Mouse (Mus musculus): ENCODE measurements around the gene Cs. TPM values are rescaled to one million over a fixed set of nuclear protein-coding genes. Genes with fewer than 3 reads are reported as not detected.

Gene Cs
- polyA plus RNA-seq, 1 experiment from 2014 or later: 284 TPM

- Histone ChIP-seq H3K4me3 (ENCODE audit: low read depth, low read length) (peak overlapping the region; percentile 99), H3K4me2 (ENCODE audit: low read depth) (peak overlapping the region; percentile 79), H3K9me3 (ENCODE audit: control insufficient read depth, low read length) (no peaks in the 10 kb centered on the region), H3K27me3 (ENCODE audit: control insufficient read depth, insufficient read depth, low read length) (no peaks in the 10 kb centered on the region), H3K9ac (ENCODE audit: low read length) (peak overlapping the region; percentile 98), H3K27ac (ENCODE audit: low read depth, low read length) (peak overlapping the region; percentile 90; the same call in 1 of the 2 replicates), H3K4me1 (ENCODE audit: control insufficient read depth, insufficient read depth, low read length) (peaks cover 10% of the 10 kb centered on the region), H3K36me3 (ENCODE audit: control insufficient read depth, insufficient read depth, low read length) (peaks cover 11% of the 10 kb centered on the region)
- WGBS: 46% methylated on average over 4 of the region's 4 CpGs
- DNase-seq (ENCODE audit: low spot score) (no peak), ATAC-seq (ENCODE audit: insufficient read depth, low FRiP score, low TSS enrichment) (no peak)
These were observed 38.5 kb downstream of the Cs start for GRCm38 (mm10) chr10:128376099-128376454.

GRCm38 (mm10) chr10:128376455-128377211 is 39.1 kb downstream of the Cs start, which contains the start of gene Ankrd52:
Ankrd52 (plus strand) TSS chr10:128377115.
- H3K9me3 ChIP-seq (ENCODE audit: control insufficient read depth, low read length): no peaks in the 10 kb centered on the region
- H3K4me3 ChIP-seq (ENCODE audit: low read depth, low read length): peak within 1 kb of the TSS; percentile 99
- peak within 1 kb of the TSS; percentile 79 for H3K4me2 ChIP-seq (ENCODE audit: low read depth)
- H3K27me3 ChIP-seq (ENCODE audit: control insufficient read depth, insufficient read depth, low read length): no peaks in the 10 kb centered on the region
- peaks cover 14% of the 10 kb centered on the region for H3K36me3 ChIP-seq (ENCODE audit: control insufficient read depth, insufficient read depth, low read length)
- peak within 1 kb of the TSS; percentile 98 for H3K9ac ChIP-seq (ENCODE audit: low read length)
- peaks cover 10% of the 10 kb centered on the region for H3K4me1 ChIP-seq (ENCODE audit: control insufficient read depth, insufficient read depth, low read length)
- ATAC-seq (ENCODE audit: insufficient read depth, low FRiP score, low TSS enrichment): peak; percentile 91
- peak; percentile 89 for DNase-seq (ENCODE audit: low spot score)
- peak within 1 kb of the TSS; percentile 90 for H3K27ac ChIP-seq (ENCODE audit: low read depth, low read length)
- under 1% methylated on average over 36 of the region's 73 CpGs for WGBS

- Histone ChIP-seq H3K9ac (ENCODE audit: low read length) (peak overlapping the region; percentile 98), H3K4me2 (ENCODE audit: low read depth) (peak overlapping the region; percentile 79), H3K36me3 (ENCODE audit: control insufficient read depth, insufficient read depth, low read length) (peaks cover 21% of the 10 kb centered on the region), H3K27ac (ENCODE audit: low read depth, low read length) (peak overlapping the region; percentile 90), H3K4me3 (ENCODE audit: low read depth, low read length) (peak overlapping the region; percentile 99), H3K9me3 (ENCODE audit: control insufficient read depth, low read length) (no peaks in the 10 kb centered on the region), H3K27me3 (ENCODE audit: control insufficient read depth, insufficient read depth, low read length) (no peaks in the 10 kb centered on the region), H3K4me1 (ENCODE audit: control insufficient read depth, insufficient read depth, low read length) (peaks cover 10% of the 10 kb centered on the region)
- under 1% methylated on average over 46 of the region's 47 CpGs for WGBS
- ATAC-seq (ENCODE audit: insufficient read depth, low FRiP score, low TSS enrichment): peak; percentile 84
- DNase-seq (ENCODE audit: low spot score): peak; percentile 74
These were observed 39.8 kb downstream of the Cs start for GRCm38 (mm10) chr10:128377222-128377939.

GRCm38 (mm10) chr10:128377940-128378448 is 40.5 kb downstream of the Cs start:
- H3K4me1 ChIP-seq (ENCODE audit: control insufficient read depth, insufficient read depth, low read length): peaks cover 10% of the 10 kb centered on the region
- peak overlapping the region; percentile 79 for H3K4me2 ChIP-seq (ENCODE audit: low read depth)
- DNase-seq (ENCODE audit: low spot score) (no peak), ATAC-seq (ENCODE audit: insufficient read depth, low FRiP score, low TSS enrichment) (no peak)
- H3K4me3 ChIP-seq (ENCODE audit: low read depth, low read length): peak overlapping the region; percentile 99
- H3K9ac ChIP-seq (ENCODE audit: low read length): peak overlapping the region; percentile 98
- H3K27me3 ChIP-seq (ENCODE audit: control insufficient read depth, insufficient read depth, low read length): no peaks in the 10 kb centered on the region
- WGBS: 59% methylated on average over 14 of the region's 14 CpGs
- no peaks in the 10 kb centered on the region for H3K9me3 ChIP-seq (ENCODE audit: control insufficient read depth, low read length)
- peaks cover 27% of the 10 kb centered on the region for H3K36me3 ChIP-seq (ENCODE audit: control insufficient read depth, insufficient read depth, low read length)
- H3K27ac ChIP-seq (ENCODE audit: low read depth, low read length): no peak overlapping the region

GRCm38 (mm10) chr10:128378462-128378861 is 40.9 kb downstream of the Cs start:
- Histone ChIP-seq H3K27ac (ENCODE audit: low read depth, low read length) (no peak overlapping the region), H3K9ac (ENCODE audit: low read length) (no peak overlapping the region)

GRCm38 (mm10) chr10:128379260-128379659 is 41.7 kb downstream of the Cs start:
- no peak overlapping the region; the same call in 1 of the 2 replicates for H3K4me3 ChIP-seq (ENCODE audit: low read depth, low read length)
- H3K36me3 ChIP-seq (ENCODE audit: control insufficient read depth, insufficient read depth, low read length): peaks cover 33% of the 10 kb centered on the region

More at GRCm38 (mm10) chr10:128378462-128378861, 40.9 kb downstream of the Cs start:
- DNase-seq (ENCODE audit: low spot score): no peak
- H3K27me3 ChIP-seq (ENCODE audit: control insufficient read depth, insufficient read depth, low read length): no peaks in the 10 kb centered on the region
- H3K4me1 ChIP-seq (ENCODE audit: control insufficient read depth, insufficient read depth, low read length): peaks cover 10% of the 10 kb centered on the region
- no peaks in the 10 kb centered on the region for H3K9me3 ChIP-seq (ENCODE audit: control insufficient read depth, low read length)
- H3K4me3 ChIP-seq (ENCODE audit: low read depth, low read length): peak overlapping the region; percentile 99
- peak overlapping the region; percentile 79 for H3K4me2 ChIP-seq (ENCODE audit: low read depth)
- ATAC-seq (ENCODE audit: insufficient read depth, low FRiP score, low TSS enrichment): no peak
- 70% methylated on average over 3 of the region's 3 CpGs for WGBS
- peaks cover 30% of the 10 kb centered on the region for H3K36me3 ChIP-seq (ENCODE audit: control insufficient read depth, insufficient read depth, low read length)

GRCm38 (mm10) chr10:128380565-128380964 is 43.0 kb downstream of the Cs start:
- 86% methylated on average over 5 of the region's 5 CpGs for WGBS
- Histone ChIP-seq H3K36me3 (ENCODE audit: control insufficient read depth, insufficient read depth, low read length) (peaks cover 33% of the 10 kb centered on the region), H3K9me3 (ENCODE audit: control insufficient read depth, low read length) (no peaks in the 10 kb centered on the region), H3K4me3 (ENCODE audit: low read depth, low read length) (no peak overlapping the region), H3K27me3 (ENCODE audit: control insufficient read depth, insufficient read depth, low read length) (no peaks in the 10 kb centered on the region), H3K4me2 (ENCODE audit: low read depth) (no peak overlapping the region), H3K9ac (ENCODE audit: low read length) (no peak overlapping the region), H3K27ac (ENCODE audit: low read depth, low read length) (no peak overlapping the region), H3K4me1 (ENCODE audit: control insufficient read depth, insufficient read depth, low read length) (peaks cover 10% of the 10 kb centered on the region)
- DNase-seq (ENCODE audit: low spot score): no peak
- no peak for ATAC-seq (ENCODE audit: insufficient read depth, low FRiP score, low TSS enrichment)

More at GRCm38 (mm10) chr10:128379260-128379659, 41.7 kb downstream of the Cs start:
- H3K9ac ChIP-seq (ENCODE audit: low read length): no peak overlapping the region
- ATAC-seq (ENCODE audit: insufficient read depth, low FRiP score, low TSS enrichment) (no peak), DNase-seq (ENCODE audit: low spot score) (no peak)
- no peaks in the 10 kb centered on the region for H3K9me3 ChIP-seq (ENCODE audit: control insufficient read depth, low read length)
- H3K27ac ChIP-seq (ENCODE audit: low read depth, low read length): no peak overlapping the region
- no peak overlapping the region for H3K4me2 ChIP-seq (ENCODE audit: low read depth)
- WGBS: 99% methylated on average over 7 of the region's 7 CpGs
- H3K4me1 ChIP-seq (ENCODE audit: control insufficient read depth, insufficient read depth, low read length): peaks cover 10% of the 10 kb centered on the region
- no peaks in the 10 kb centered on the region for H3K27me3 ChIP-seq (ENCODE audit: control insufficient read depth, insufficient read depth, low read length)

GRCm38 (mm10) chr10:128382482-128382881 is 44.9 kb downstream of the Cs start:
- H3K4me3 ChIP-seq (ENCODE audit: low read depth, low read length): no peak overlapping the region
- no peak overlapping the region for H3K9ac ChIP-seq (ENCODE audit: low read length)
- no peaks in the 10 kb centered on the region for H3K27me3 ChIP-seq (ENCODE audit: control insufficient read depth, insufficient read depth, low read length)
- H3K4me2 ChIP-seq (ENCODE audit: low read depth): no peak overlapping the region
- ATAC-seq (ENCODE audit: insufficient read depth, low FRiP score, low TSS enrichment) (no peak), DNase-seq (ENCODE audit: low spot score) (no peak)
- WGBS: 92% methylated on average over 8 of the region's 8 CpGs
- H3K36me3 ChIP-seq (ENCODE audit: control insufficient read depth, insufficient read depth, low read length): peaks cover 45% of the 10 kb centered on the region
- no peaks in the 10 kb centered on the region for H3K9me3 ChIP-seq (ENCODE audit: control insufficient read depth, low read length)
- peaks cover 10% of the 10 kb centered on the region for H3K4me1 ChIP-seq (ENCODE audit: control insufficient read depth, insufficient read depth, low read length)
- no peak overlapping the region for H3K27ac ChIP-seq (ENCODE audit: low read depth, low read length)

Data from neural tube, embryonic 11.5 days (tissue).